Mouse (Mus musculus) heart, embryonic 15.5 days (tissue): ENCODE results near the gene Oxnad1. TPM values are rescaled to one million over a fixed set of nuclear protein-coding genes. Genes with fewer than 3 reads are reported as not detected.
A peak's percentile ranks its signal among the peaks of the same experiment; 100 is the strongest.
"Not testable (repeated sequence)": the region's sequence is repeated elsewhere in the genome, so short reads cannot be mapped to it uniquely, and the experiment has no call there.

Experiments
- ATAC-seq: fragments of 200-750 bp; cut with Nextera tagmentation; replicated peaks from 2 replicates; pipeline ENCODE4 v1.8.0; 2017; ENCODE audit warnings: low read depth, moderate TSS enrichment; ENCODE audit not compliant: insufficient number of reproducible peaks, insufficient read depth, low FRiP score
- H3K27ac ChIP-seq: fragments of 300-500 bp; sonication (generic); 2 replicates; pipeline ENCODE4 v1.5.1; 2015; ENCODE audit warnings: mild to moderate bottlenecking, inconsistent platforms
- H3K27me3 ChIP-seq: fragments of 300-500 bp; sonication (generic); 2 replicates; pipeline ENCODE4 v1.6.1; 2015; ENCODE audit warnings: inconsistent platforms
- H3K36me3 ChIP-seq: fragments of 300-500 bp; sonication (generic); 2 replicates; pipeline ENCODE4 v1.6.1; 2015; ENCODE audit warnings: mild to moderate bottlenecking, inconsistent platforms
- H3K4me1 ChIP-seq: fragments of 300-500 bp; sonication (generic); replicated peaks from 2 replicates; pipeline ENCODE4 v1.6.1; 2015; ENCODE audit warnings: inconsistent platforms
- H3K4me2 ChIP-seq: fragments of 300-500 bp; sonication (generic); 2 replicates; pipeline ENCODE4 v1.6.1; 2015; ENCODE audit warnings: inconsistent platforms, mild to moderate bottlenecking, moderate library complexity
- H3K4me3 ChIP-seq: fragments of 300-500 bp; sonication (generic); 2 replicates; pipeline ENCODE4 v1.5.1; 2015; ENCODE audit warnings: mild to moderate bottlenecking, inconsistent platforms
- H3K9ac ChIP-seq: fragments of 300-500 bp; sonication (generic); 2 replicates; pipeline ENCODE4 v1.6.1; 2015; ENCODE audit warnings: mild to moderate bottlenecking, inconsistent platforms
- H3K9me3 ChIP-seq: fragments of 300-500 bp; sonication (generic); replicated peaks from 2 replicates; pipeline ENCODE4 v1.6.1; 2016; ENCODE audit warnings: inconsistent platforms
- WGBS: fragments of 180-500 bp; shearing (Covaris S2); methylation state at CpG from one replicate; pipeline ENCODE4 v1.1.7; 2015; ENCODE audit warnings: mixed read lengths; 5-methylcytosine and 5-hydroxymethylcytosine counted together
- polyA plus RNA-seq: library from polyadenylated mRNA; unstranded; fragments of >200 nt; fragmentation: Nextera tagmentation; extraction: Ambion mirVana; gene quantifications from 2 replicates; pipeline ENCODE4 v1.2.1, GENCODE M21; 2015

Oxnad1 gene
- polyA plus RNA-seq, 1 experiment from 2014 or later, result 38.4 TPM

- no peak overlapping the region for H3K4me2 ChIP-seq
- peak; percentile 8; the same call in 1 of the 2 replicates for ATAC-seq
- H3K4me3 ChIP-seq, result no peak overlapping the region
- H3K4me1 ChIP-seq, result peaks cover 18% of the 10 kb centered on the region
- no peaks in the 10 kb centered on the region for H3K36me3 ChIP-seq
- H3K9me3 ChIP-seq, result no peaks in the 10 kb centered on the region
- H3K27me3 ChIP-seq, result no peaks in the 10 kb centered on the region
- no peak overlapping the region for H3K9ac ChIP-seq
- peak overlapping the region; percentile 74 for H3K27ac ChIP-seq
Measured at GRCm38 (mm10) chr14:32072807-32073206, 12.4 kb upstream of the Oxnad1 start.

DNA sequence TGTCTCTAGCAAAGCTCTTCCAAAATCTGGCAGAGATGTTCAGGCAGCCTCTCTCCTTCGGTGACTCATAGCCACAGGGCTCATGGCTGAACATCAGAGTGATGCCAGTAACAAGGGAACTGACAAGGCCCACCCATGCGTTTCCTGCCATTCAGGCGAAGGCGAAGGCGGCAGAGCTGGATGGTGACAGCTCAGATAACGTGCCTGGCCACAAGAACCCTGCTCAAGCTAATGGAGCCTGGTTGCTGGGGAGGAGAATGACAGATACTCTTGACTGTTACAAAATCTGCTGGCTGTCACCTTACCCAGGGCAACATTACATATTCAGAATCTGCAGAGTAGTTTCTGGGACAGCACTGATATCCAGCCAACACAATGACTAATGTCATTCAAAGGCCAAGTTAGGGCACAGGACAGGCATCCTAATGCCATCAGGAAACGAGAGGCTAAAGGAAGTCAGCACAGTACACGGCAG lies 11.9 kb upstream of the Oxnad1 start:
- H3K27me3 ChIP-seq, result no peaks in the 10 kb centered on the region
- peak; percentile 83 for ATAC-seq
- H3K4me2 ChIP-seq, result no peak overlapping the region
- no peak overlapping the region for H3K4me3 ChIP-seq
- 15% methylated on average over 8 of the region's 8 CpGs for WGBS
- no peaks in the 10 kb centered on the region for H3K9me3 ChIP-seq
- H3K9ac ChIP-seq, result no peak overlapping the region
- peaks cover 18% of the 10 kb centered on the region for H3K4me1 ChIP-seq
- H3K27ac ChIP-seq, result peak overlapping the region; percentile 74
- no peaks in the 10 kb centered on the region for H3K36me3 ChIP-seq

- Histone ChIP-seq H3K4me1 (peaks cover 18% of the 10 kb centered on the region), H3K27ac (peak overlapping the region; percentile 74), H3K36me3 (no peaks in the 10 kb centered on the region), H3K9me3 (no peaks in the 10 kb centered on the region), H3K27me3 (no peaks in the 10 kb centered on the region), H3K4me3 (no peak overlapping the region), H3K9ac (no peak overlapping the region), H3K4me2 (no peak overlapping the region)
- WGBS, result 54% methylated on average over 7 of the region's 7 CpGs
- ATAC-seq, result no peak
Measured at GRCm38 (mm10) chr14:32073901-32074300, 11.3 kb upstream of the Oxnad1 start.

DNA sequence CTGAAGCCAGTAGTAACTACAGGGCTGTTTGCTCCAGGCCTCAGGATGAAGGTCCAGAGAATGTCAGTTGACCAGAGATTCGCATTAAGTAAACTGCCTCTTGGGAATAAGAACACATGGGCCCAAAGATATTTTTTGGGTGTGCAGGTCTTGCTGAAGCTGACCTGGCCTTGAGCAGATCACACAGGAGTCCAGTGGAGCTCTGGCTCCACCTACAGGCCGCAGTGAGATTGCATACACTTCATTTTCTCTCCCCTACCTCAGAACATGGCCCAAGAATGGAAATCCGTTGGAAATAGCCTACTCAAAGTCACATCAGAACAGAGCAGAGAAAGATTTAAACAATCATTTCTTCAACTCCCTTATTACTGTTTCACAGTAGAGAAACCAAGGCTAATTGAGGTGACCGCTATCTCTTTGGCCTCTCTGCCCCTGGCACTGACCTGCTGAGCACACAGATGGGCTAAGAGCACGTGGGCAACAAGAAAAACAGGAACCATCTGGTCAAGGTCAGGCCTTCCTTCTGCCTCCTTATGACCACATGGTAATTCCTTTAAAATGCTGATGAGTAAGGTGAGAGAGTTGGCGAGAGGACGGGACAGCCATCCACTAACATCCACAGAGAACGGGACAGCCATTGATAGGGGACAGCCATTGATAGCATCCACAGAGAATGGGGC lies 8.1 kb upstream of the Oxnad1 start:
- no peaks in the 10 kb centered on the region for H3K27me3 ChIP-seq
- 44% methylated on average over 8 of the region's 8 CpGs for WGBS
- ATAC-seq, result no peak

GRCm38 (mm10) chr14:32081026-32081425 lies 4.1 kb upstream of the Oxnad1 start:
- Histone ChIP-seq H3K27me3 (no peaks in the 10 kb centered on the region), H3K36me3 (peaks cover 22% of the 10 kb centered on the region), H3K27ac (no peak overlapping the region), H3K4me3 (no peak overlapping the region), H3K4me2 (no peak overlapping the region), H3K4me1 (peaks cover 3% of the 10 kb centered on the region; the same call in 1 of the 2 replicates), H3K9ac (no peak overlapping the region), H3K9me3 (no peaks in the 10 kb centered on the region)
- ATAC-seq, result no peak
- WGBS, result 82% methylated on average over 10 of the region's 10 CpGs

More for the DNA sequence above, 8.1 kb upstream of the Oxnad1 start:
- Histone ChIP-seq H3K9me3 (no peaks in the 10 kb centered on the region), H3K9ac (no peak overlapping the region), H3K4me3 (no peak overlapping the region), H3K36me3 (peaks cover 11% of the 10 kb centered on the region), H3K27ac (no peak overlapping the region), H3K4me1 (peaks cover 18% of the 10 kb centered on the region), H3K4me2 (no peak overlapping the region)

DNA sequence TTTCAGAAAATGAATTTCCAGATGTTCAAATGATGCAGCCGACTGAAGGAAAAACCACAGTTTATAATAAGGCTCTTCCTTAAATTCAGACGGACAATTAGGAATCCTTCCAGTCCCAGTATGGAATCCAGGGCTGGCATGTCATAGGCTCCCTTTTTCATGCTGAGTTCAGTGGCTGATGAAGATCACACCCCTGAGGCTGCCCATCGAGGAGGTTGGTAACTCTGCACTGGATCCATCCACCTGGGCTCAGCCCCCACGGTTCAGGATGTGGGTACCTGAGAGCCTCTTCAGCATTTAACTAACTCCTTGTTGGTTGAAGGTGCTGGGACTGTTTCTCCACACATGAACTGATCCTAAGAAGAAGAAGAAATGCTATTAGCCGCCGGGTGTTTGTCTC lies 2.3 kb upstream of the Oxnad1 start:
- Histone ChIP-seq H3K4me2 (no peak overlapping the region), H3K27ac (no peak overlapping the region), H3K27me3 (no peaks in the 10 kb centered on the region), H3K36me3 (peaks cover 22% of the 10 kb centered on the region), H3K9ac (no peak overlapping the region), H3K4me3 (no peak overlapping the region), H3K4me1 (peaks cover 9% of the 10 kb centered on the region), H3K9me3 (no peaks in the 10 kb centered on the region)
- WGBS, result 92% methylated on average over 6 of the region's 6 CpGs
- no peak for ATAC-seq

GRCm38 (mm10) chr14:32083466-32083865 lies 1.7 kb upstream of the Oxnad1 start:
- Histone ChIP-seq H3K4me1 (peaks cover 9% of the 10 kb centered on the region), H3K36me3 (peaks cover 22% of the 10 kb centered on the region), H3K27me3 (no peaks in the 10 kb centered on the region), H3K9me3 (no peaks in the 10 kb centered on the region), H3K4me2 (no peak overlapping the region), H3K4me3 (no peak overlapping the region), H3K9ac (no peak overlapping the region), H3K27ac (no peak overlapping the region)
- WGBS, result 90% methylated on average over 2 of the region's 2 CpGs
- ATAC-seq, result no peak

- no peaks in the 10 kb centered on the region for H3K27me3 ChIP-seq
- H3K4me3 ChIP-seq, result peak within 1 kb of the TSS; percentile 70
- peak; percentile 94 for ATAC-seq
- peaks cover 22% of the 10 kb centered on the region for H3K36me3 ChIP-seq
- H3K9me3 ChIP-seq, result no peaks in the 10 kb centered on the region
- peak within 1 kb of the TSS; percentile 64 for H3K4me2 ChIP-seq
- peaks cover 11% of the 10 kb centered on the region for H3K4me1 ChIP-seq
- peak within 1 kb of the TSS; percentile 94 for H3K27ac ChIP-seq
- WGBS, result under 1% methylated on average over 43 of the region's 43 CpGs
- peak within 1 kb of the TSS; percentile 62 for H3K9ac ChIP-seq
Measured at GRCm38 (mm10) chr14:32085486-32086201, 470 bp downstream of the Oxnad1 start, which contains the start of gene Dph3. Dph3 (minus strand) TSS chr14:32085729.

DNA sequence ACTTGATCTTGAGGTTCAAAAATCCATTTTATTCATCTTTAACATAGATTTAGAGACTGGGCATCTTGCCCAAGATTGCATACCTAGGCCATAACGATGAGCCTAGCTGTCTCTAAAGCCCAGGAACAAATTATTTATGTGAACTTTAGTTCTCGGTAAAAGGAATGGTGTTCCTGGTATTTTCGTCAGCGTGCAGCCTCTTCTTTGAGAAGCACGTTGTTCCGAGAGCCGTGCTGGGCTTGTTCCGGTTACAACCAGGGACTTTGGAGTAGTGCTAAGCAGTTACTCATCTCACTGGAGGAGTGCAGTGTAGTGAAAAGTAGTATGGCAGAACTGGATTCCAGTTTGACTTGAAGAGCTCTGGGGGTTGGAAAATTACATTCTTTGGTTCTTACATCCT lies 1.1 kb downstream of the Oxnad1 start:
- WGBS, result 9% methylated on average over 8 of the region's 8 CpGs

DNA sequence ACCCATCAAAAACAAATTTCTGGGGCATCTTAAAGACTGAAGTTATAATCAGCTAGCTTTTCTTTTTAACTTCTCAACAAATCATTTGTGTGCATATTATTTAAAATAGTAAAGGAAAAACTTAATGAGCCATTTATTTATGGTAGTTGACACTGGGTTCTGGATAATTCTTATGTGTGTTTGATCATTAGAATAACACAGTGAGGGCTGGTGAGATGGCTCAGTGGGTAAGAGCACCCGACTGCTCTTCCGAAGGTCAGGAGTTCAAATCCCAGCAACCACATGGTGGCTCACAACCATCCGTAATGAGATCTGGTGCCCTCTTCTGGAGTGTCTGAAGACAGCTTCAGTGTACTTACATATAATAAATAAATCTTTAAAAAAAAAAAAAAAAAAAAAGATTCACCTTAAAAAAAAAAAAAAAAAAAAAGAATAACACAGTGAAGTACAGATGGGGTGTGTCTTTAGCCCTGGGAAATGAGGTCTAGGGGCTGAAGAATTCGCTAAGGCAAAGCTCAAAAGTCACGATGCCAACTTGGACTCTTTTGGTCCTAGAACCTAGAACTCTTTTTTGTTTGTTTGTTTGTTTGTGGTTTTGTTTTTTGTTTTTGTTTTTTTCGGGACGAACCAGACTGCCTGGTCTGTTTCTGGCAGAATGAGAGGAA lies 2.5 kb downstream of the Oxnad1 start:
- WGBS, result 88% methylated on average over 7 of the region's 7 CpGs
- H3K27ac ChIP-seq, ATAC-seq, H3K27me3 ChIP-seq, H3K4me3 ChIP-seq, H3K9me3 ChIP-seq, H3K9ac ChIP-seq: not testable (repeated sequence)
- Histone ChIP-seq H3K4me2 (peak overlapping the region; percentile 64), H3K4me1 (peaks cover 13% of the 10 kb centered on the region), H3K36me3 (peaks cover 13% of the 10 kb centered on the region)

More for the DNA sequence above, 1.1 kb downstream of the Oxnad1 start:
- peak overlapping the region; percentile 62 for H3K9ac ChIP-seq
- H3K9me3 ChIP-seq, result no peaks in the 10 kb centered on the region
- peaks cover 19% of the 10 kb centered on the region for H3K36me3 ChIP-seq
- peaks cover 11% of the 10 kb centered on the region for H3K4me1 ChIP-seq
- H3K4me3 ChIP-seq, result peak overlapping the region; percentile 70
- peak overlapping the region; percentile 94 for H3K27ac ChIP-seq
- no peaks in the 10 kb centered on the region for H3K27me3 ChIP-seq
- H3K4me2 ChIP-seq, result peak overlapping the region; percentile 64
- ATAC-seq, result no peak

- peak overlapping the region; percentile 42; the same call in 1 of the 2 replicates for H3K27ac ChIP-seq
- peaks cover 25% of the 10 kb centered on the region for H3K4me1 ChIP-seq
- peaks cover 22% of the 10 kb centered on the region for H3K36me3 ChIP-seq
- WGBS, result 68% methylated on average over 4 of the region's 4 CpGs
- H3K4me3 ChIP-seq, result no peak overlapping the region
- no peaks in the 10 kb centered on the region for H3K27me3 ChIP-seq
- no peaks in the 10 kb centered on the region for H3K9me3 ChIP-seq
- H3K4me2 ChIP-seq, result no peak overlapping the region
- no peak for ATAC-seq
- no peak overlapping the region for H3K9ac ChIP-seq
Measured at GRCm38 (mm10) chr14:32091124-32091523, 6.0 kb downstream of the Oxnad1 start.
